Mouse (Mus musculus) adipocyte (in vitro differentiated cells): ENCODE results near the gene Wdr46.
"Not testable (repeated sequence)": the region's sequence is repeated elsewhere in the genome, so short reads cannot be mapped to it uniquely, and the experiment has no call there.

Experiments used
- DNase-seq: peaks from one replicate; pipeline ENCODE4 v3.0.0-alpha.2; 2016; ENCODE audit warnings: low spot score

Gene Wdr46

GRCm38 (mm10) chr17:33929371-33930279, 10.8 kb upstream of the Wdr46 start, which contains the start of gene Rgl2:
Gene Rgl2, plus strand, starts transcription at chr17:33929543.
- peak; percentile 89 for DNase-seq

DNA sequence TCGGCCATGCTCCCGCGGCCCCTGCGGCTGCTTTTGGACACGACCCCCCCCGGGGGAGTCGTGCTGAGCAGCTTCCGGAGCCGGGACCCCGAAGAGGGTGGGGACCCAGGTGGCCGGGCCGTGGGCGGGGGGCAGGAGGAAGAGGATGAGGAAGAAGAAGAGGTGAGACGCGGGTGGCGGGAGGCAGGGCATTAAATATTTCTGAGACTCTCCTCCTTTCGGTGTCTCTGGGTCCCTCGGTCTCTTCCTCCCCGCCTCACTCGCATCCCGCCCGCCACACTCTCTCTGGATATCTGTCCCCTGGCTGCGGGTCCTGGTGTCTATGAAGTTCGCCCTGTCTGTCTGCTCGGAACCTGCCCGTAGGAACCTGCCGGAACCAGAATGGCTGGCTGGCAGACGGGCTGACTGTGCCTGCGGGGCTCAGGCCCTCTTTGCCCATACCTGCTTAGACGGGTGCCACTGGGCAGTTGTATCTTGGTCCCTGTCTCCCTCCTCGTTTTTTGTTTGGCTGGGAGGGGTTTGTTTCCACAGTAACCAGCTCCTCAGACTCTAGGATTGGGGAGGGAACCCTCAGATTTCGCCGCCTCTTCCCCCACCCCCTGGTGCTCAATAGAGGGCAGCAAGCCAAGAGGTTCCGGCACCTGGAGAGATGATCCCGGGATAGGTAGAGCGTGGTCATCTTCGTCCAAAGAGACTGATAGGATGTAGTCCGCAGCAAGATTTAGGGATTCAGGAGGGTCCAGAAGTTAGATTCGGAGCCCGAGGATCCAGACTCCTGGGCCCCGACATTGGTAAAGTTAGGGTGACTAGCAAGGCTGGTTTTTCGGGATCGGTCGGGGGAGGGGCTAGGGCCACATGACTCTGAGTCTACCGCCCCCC, 9.9 kb upstream of the Wdr46 start:
- DNase-seq: peak; percentile 52

- DNase-seq: no peak
These were observed 9.1 kb upstream of the Wdr46 start for GRCm38 (mm10) chr17:33931159-33931866.

- no peak for DNase-seq
These were observed 8.5 kb upstream of the Wdr46 start for GRCm38 (mm10) chr17:33931947-33932346.

- DNase-seq: no peak
These were observed 8.0 kb upstream of the Wdr46 start for GRCm38 (mm10) chr17:33932448-33932847.

DNA sequence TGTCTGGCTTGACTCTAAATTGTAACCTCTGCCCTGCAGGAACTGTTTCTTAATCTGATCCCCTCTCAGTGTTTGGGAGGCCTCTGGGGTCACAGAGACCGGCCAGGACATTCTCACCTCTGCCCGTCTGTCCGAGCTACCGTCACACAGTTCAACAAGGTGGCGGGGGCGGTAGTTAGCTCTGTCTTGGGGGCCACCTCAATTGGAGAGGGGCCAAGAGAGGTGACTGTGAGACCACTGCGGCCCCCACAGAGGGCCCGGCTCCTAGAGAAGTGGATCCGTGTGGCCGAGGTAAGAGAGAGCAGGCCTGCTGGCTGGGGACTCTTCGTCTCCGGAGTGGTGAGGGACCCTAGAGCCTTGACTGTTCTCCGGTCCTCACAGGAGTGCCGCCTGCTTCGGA, 7.5 kb upstream of the Wdr46 start:
- DNase-seq: no peak

- DNase-seq: no peak
These were observed 4.9 kb upstream of the Wdr46 start for GRCm38 (mm10) chr17:33935422-33936055.

GRCm38 (mm10) chr17:33936993-33937392, 3.5 kb upstream of the Wdr46 start:
- DNase-seq: no peak

- no peak for DNase-seq
These were observed 1.7 kb upstream of the Wdr46 start for GRCm38 (mm10) chr17:33938783-33939182.

DNA sequence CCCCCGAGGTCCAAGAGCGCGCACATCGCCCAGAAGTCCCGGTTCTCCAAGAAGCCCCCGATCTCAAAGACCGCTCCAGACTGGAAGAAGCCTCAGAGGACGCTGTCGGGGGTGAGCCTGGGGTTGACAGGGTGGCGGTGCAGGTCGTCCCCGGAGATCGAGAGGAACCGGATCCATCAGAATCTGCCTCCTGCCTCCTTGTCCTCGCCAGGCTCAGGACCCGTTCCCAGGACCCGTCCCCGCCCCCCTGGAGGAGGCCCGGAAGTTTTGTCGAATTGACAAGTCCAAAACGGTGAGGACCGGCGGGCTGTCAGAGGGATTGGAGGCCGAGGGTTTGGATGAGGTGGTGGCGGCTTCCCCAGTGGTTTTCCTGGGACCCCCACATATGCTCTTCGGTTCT, 521 bp downstream of the Wdr46 start:
- DNase-seq: no peak

DNA sequence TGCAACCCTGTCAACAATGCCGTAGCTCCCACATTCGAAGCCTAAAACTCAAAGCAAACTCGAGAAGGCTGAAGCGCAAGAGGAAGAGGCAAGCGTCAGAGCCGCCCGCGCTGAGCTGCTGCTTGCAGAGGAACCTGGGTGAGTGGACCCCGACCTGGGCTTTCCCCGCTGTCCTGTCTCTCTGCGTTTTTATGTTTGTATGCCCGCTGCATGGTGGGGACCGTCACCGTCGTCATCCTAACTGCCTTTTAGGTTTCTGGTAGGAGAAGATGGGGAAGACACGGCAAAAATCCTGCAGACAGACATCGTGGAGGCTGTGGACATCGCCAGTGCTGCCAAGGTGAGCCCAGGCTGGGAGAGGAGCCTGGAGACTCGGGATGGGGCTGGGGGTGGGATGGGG, 921 bp downstream of the Wdr46 start:
- DNase-seq: no peak

GRCm38 (mm10) chr17:33943454-33943853, 3.0 kb downstream of the Wdr46 start:
- DNase-seq: no peak

GRCm38 (mm10) chr17:33947430-33948089, 7.1 kb downstream of the Wdr46 start:
- no peak for DNase-seq

- DNase-seq: no peak
These were observed 7.8 kb downstream of the Wdr46 start for GRCm38 (mm10) chr17:33948090-33948904.

DNA sequence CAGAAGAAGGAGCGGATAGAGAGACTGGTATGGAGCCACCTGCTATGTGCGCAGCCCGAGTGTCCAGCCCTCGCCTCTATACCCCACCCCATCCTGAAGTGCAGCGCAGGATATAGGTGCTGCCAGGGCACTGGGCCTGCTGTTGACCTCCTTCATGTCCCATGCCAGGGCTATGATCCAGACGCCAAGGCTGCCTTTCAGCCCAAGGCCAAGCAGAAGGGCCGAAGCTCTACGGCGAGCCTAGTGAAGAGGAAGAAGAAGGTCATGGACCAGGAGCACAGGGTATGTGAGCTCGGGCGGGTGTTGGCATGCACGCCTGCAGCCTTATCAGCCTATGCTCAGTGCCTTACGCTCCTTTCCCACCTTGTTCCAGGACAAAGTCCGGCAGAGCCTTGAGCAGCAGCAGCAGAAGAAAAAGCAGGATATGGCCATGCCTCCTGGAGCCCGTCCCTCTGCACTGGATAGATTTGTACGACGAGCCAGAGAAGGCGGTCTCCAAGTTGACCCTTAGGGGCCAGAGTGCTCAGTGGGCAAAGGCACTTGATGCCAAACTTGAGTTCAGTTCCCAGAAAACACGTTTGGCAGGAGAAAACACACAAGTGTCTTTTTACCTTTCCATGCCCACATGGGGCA, 8.6 kb downstream of the Wdr46 start:
- no peak for DNase-seq

DNA sequence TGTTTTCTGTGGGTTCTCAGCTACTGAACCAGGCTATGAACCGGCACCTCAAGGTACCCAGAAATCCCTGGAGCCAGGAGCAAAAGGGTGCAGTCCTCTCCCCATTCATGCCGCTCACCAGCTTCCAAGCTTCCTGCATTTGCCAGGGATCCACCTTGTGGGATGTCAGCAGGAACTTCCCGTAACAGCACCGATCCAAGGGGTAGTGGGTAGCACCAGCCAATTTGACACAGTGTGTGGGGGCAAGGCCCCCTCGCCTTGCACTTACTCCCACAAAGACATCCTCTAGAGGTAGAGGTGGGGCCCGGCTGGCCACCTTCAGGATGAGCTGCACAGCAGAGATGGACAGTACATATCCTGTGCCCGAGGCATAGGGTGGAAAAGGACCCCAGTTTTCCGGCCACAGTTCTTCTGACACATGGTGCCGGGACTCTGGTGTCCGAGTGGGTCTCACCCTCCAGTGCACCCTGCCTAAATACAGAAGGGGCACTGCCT, 9.7 kb downstream of the Wdr46 start:
- no peak for DNase-seq

DNA sequence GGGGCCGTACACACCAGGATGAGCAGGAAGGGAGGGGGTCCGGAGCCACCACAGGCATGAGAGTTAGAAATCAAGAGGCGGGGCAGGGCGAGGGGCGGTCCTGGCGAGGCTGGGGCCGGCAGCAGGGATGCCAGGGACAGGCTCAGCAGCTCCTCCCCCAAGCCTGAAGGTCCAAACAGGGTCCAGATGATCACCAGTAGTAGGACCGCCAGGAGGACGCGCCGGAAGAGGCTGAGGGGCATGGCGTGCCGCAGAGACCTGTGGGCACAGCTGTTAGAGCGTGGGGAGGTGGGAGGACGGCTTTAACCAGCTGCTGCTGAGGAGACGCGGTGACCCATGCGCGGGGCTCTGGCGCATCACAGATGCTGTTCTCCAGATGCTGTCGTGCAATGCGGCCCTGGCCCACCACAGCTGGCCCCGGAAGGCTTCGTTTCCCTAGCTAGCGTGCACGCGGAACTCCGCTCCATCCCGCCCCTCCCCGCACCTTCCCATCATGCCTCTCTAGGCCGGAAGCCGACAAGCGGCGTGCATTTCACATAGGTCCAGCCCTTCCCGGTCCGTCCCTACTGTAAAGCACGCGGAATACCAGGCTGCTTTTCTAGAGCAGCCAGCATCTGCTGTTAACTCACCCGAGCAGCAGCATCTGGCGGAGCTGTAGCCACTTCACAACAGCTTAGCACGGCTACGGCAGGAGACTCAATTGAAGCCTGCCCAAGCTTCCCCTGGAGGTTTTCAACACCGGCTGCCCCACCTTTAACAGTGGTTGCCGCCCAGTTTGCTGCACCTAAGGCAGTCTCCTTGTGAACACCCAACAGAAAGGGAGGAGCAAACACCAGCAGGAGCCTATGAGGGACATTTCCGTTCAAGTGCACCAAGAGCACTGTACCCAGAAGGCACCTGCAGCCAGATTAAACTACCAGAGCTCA, 10.8 kb downstream of the Wdr46 start, which contains the start of gene B3galt4:
TSS of gene B3galt4 (minus strand) at position 468 of the 926 bp plus-strand sequence.
- peak; percentile 93 for DNase-seq

GRCm38 (mm10) chr17:33952015-33952414, 11.6 kb downstream of the Wdr46 start:
- not testable (repeated sequence) for DNase-seq
